Mouse (Mus musculus): ENCODE data around the gene Emid1. TPM values are rescaled to one million over a fixed set of nuclear protein-coding genes. Genes with fewer than 3 reads are reported as not detected.
A peak's percentile ranks its signal among the peaks of the same experiment; 100 is the strongest.

Emid1 gene
- total and polyA plus RNA-seq, 3 experiments: 0.10 to 0.15 TPM; not detected in 1

DNA sequence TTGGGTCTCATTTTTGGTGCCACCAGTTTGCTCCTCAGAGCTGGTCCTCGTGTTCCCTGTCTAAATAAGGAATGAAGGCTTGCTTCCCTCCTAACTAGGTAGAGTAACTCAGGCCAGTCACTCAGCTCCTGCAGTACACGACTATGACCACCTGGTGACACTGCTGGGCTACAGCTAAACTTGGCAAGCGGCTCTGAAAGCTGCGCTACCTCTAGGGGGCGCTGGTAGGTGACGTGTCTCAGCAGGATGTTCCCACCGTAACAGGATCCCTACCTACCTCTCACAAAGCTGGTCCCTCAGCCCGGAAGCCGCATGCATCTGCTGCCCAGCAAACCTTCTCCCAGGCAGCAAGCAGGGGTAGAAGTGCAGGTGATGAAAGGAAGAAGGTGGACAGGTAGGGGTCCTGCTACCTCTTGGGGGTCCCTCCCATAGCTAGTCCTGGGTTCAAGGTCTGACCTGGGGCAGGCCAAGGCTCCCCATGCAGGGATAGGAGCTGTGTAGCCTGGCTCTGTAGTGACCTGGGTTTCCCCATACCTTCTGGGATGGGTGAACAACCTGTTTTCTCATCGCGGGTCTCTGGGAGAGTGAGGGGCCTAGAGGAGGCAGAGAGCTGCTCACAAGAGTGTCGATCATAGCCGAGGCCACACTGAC is 37.0 kb downstream of the Emid1 start:
- Histone ChIP-seq H3K9me3 (replicated peaks; ENCODE audit: insufficient read depth, low read length) (no peaks in the 10 kb centered on the region), H3K27ac (ENCODE audit: control insufficient read depth, low read depth, low read length) (no peak overlapping the region), H3K27me3 (ENCODE audit: control insufficient read depth in 1 of 2, insufficient read depth in 2 of 2, low read length in 2 of 2) (no peaks in the 10 kb centered on the region; a peak in 1 of 4 replicates), H3K4me3 (ENCODE audit: control insufficient read depth in 1 of 2, insufficient read depth in 1 of 2, low read depth in 2 of 2, low read length in 2 of 2) (no peak overlapping the region), H3K4me1 (ENCODE audit: control insufficient read depth in 1 of 2, insufficient read depth in 2 of 2, low read length in 2 of 2) (no peaks in the 10 kb centered on the region), H3K79me2 (ENCODE audit: control insufficient read depth, insufficient read depth, low read length, poor library complexity) (no peaks in the 10 kb centered on the region), H3K36me3 (ENCODE audit: control insufficient read depth in 1 of 2, insufficient read depth in 2 of 2, low read length in 2 of 2) (no peaks in the 10 kb centered on the region), H3K9ac (ENCODE audit: control insufficient read depth, low read depth, low read length, poor library complexity, severe bottlenecking) (no peak overlapping the region)
- peak; percentile 94 for DNase-seq (ENCODE audit: low read depth, low spot score)
- no peak for TF ChIP-seq USF2 (IDR thresholded peaks at IDR 0.05; ENCODE audit: borderline replicate concordance in 1 of 2, insufficient read depth in 1 of 2, low read depth in 1 of 2, low read length in 2 of 2)
- TF ChIP-seq SMC3 (IDR thresholded peaks at IDR 0.05; ENCODE audit: low read depth, low read length): peak; percentile 96
- no peak for TF ChIP-seq E2F4 (IDR thresholded peaks at IDR 0.05; ENCODE audit: borderline replicate concordance, low read depth, low read length)
- TF ChIP-seq CHD2 (IDR thresholded peaks at IDR 0.05; ENCODE audit: low read length): no peak
- no peak for TF ChIP-seq POLR2AphosphoS2 (IDR thresholded peaks at IDR 0.05; ENCODE audit: low read length)
- TF ChIP-seq EP300 (IDR thresholded peaks at IDR 0.05; ENCODE audit: low read depth in 1 of 2, low read length in 2 of 2): no peak
- no peak for TF ChIP-seq MEF2A (IDR thresholded peaks at IDR 0.05; ENCODE audit: extremely low read depth, insufficient replicate concordance, low read depth, low read length, poor library complexity, severe bottlenecking)
- no peak for TF ChIP-seq MAFK (IDR thresholded peaks at IDR 0.05; ENCODE audit: borderline replicate concordance, low read depth, low read length)
- no peak for TF ChIP-seq USF1 (IDR thresholded peaks at IDR 0.05; ENCODE audit: low read depth, low read length)
- TF ChIP-seq SIN3A (IDR thresholded peaks at IDR 0.05; ENCODE audit: low read length): peak; percentile 51; the same call in 1 of the 2 replicates
- peak; percentile 81 for TF ChIP-seq JUND (IDR thresholded peaks at IDR 0.05; ENCODE audit: low read depth, low read length)
- TF ChIP-seq HCFC1 (IDR thresholded peaks at IDR 0.05; ENCODE audit: low read depth, low read length): peak; percentile 64
- TF ChIP-seq MAX (IDR thresholded peaks at IDR 0.05; ENCODE audit: low read length): peak; percentile 15; the same call in 1 of the 2 replicates
- TF ChIP-seq GATA1 (IDR thresholded peaks at IDR 0.05; ENCODE audit: low read depth, low read length): no peak
- TF ChIP-seq GABPA (IDR thresholded peaks at IDR 0.05; ENCODE audit: low read depth, low read length): no peak
- TF ChIP-seq ZMIZ1 (IDR thresholded peaks at IDR 0.05; ENCODE audit: low read depth, low read length): no peak
- TF ChIP-seq MAZ (IDR thresholded peaks at IDR 0.05; ENCODE audit: low read depth, low read length): no peak
- TF ChIP-seq MXI1 (IDR thresholded peaks at IDR 0.05; ENCODE audit: low read depth, low read length): 0 out of 2 replicates have a peak, but pooled peaks have one; percentile 6
- TF ChIP-seq ZKSCAN1 (IDR thresholded peaks at IDR 0.05; ENCODE audit: low read depth, low read length): no peak
- TF ChIP-seq BHLHE40 (IDR thresholded peaks at IDR 0.05; ENCODE audit: borderline replicate concordance, low read depth, low read length): peak; percentile 44; the same call in 1 of the 2 replicates
- no peak for TF ChIP-seq MYB (IDR thresholded peaks at IDR 0.05; ENCODE audit: low read depth, low read length)
- peak; percentile 93 for TF ChIP-seq ZC3H11A (IDR thresholded peaks at IDR 0.05; ENCODE audit: low read depth, low read length)
- TF ChIP-seq TBP (IDR thresholded peaks at IDR 0.05; ENCODE audit: low read depth, low read length): peak; percentile 45; the same call in 1 of the 2 replicates
- TF ChIP-seq NRF1 (IDR thresholded peaks at IDR 0.05; ENCODE audit: insufficient read depth, low read depth, low read length, poor library complexity, severe bottlenecking): no peak
- TF ChIP-seq MYC (IDR thresholded peaks at IDR 0.05; ENCODE audit: low read depth, low read length): 0 out of 2 replicates have a peak, but pooled peaks have one; percentile 25
- peak; percentile 60; the same call in 1 of the 2 replicates for TF ChIP-seq ELF1 (IDR thresholded peaks at IDR 0.05; ENCODE audit: low read depth, low read length)
- no peak for TF ChIP-seq CHD1 (IDR thresholded peaks at IDR 0.05; ENCODE audit: low read depth, low read length)
- TF ChIP-seq ETS1 (IDR thresholded peaks at IDR 0.05; ENCODE audit: low read depth, low read length): no peak
- peak; percentile 98 for TF ChIP-seq RAD21 (IDR thresholded peaks at IDR 0.05; ENCODE audit: low read depth, low read length)
- no peak for TF ChIP-seq RCOR1 (IDR thresholded peaks at IDR 0.05; ENCODE audit: low read depth, low read length)
- TF ChIP-seq CTCF (IDR thresholded peaks at IDR 0.05 in 2 of 3, conservative IDR thresholded peaks at IDR 0.05 in 1 of 3; ENCODE audit: control insufficient read depth in 1 of 3, insufficient read depth in 1 of 3, low read depth in 2 of 3, low read length in 3 of 3, poor library complexity in 1 of 3, severe bottlenecking in 1 of 3): peak in 2 of 3 experiments; percentile 100
- TF ChIP-seq KAT2A (conservative IDR thresholded peaks at IDR 0.05; ENCODE audit: low read depth, low read length): no peak
- no peak for TF ChIP-seq ZNF384 (IDR thresholded peaks at IDR 0.05; ENCODE audit: low read depth, low read length)
